Mouse (Mus musculus) midbrain, postnatal 0 days (tissue): ENCODE measurements around the gene Ptprg. TPM values are rescaled to one million over a fixed set of nuclear protein-coding genes. Genes with fewer than 3 reads are reported as not detected.

Experiments used
- ATAC-seq: fragments of 200-750 bp; cut with Nextera tagmentation; 2 replicates; pipeline ENCODE4 v1.8.0; 2017; ENCODE audit warnings: moderate number of reproducible peaks, mild to moderate bottlenecking, moderate TSS enrichment, moderate library complexity; ENCODE audit not compliant: low FRiP score
- DNase-seq: peaks from one replicate; pipeline ENCODE4 v3.0.0-alpha.2; 2015; ENCODE audit warnings: low spot score
- H3K27ac ChIP-seq: fragments of 300-500 bp; sonication (generic); 2 replicates; pipeline ENCODE4 v1.5.1; 2014; ENCODE audit warnings: low read depth, mild to moderate bottlenecking, low read length, mixed read lengths
- H3K27me3 ChIP-seq: fragments of 300-500 bp; sonication (generic); 2 replicates; pipeline ENCODE4 v1.6.1; 2014; ENCODE audit warnings: low read length, control low read depth, mixed read lengths; ENCODE audit not compliant: insufficient read depth
- H3K36me3 ChIP-seq: fragments of 300-500 bp; sonication (generic); 2 replicates; pipeline ENCODE4 v1.6.1; 2014; ENCODE audit warnings: low read length, control low read depth, mixed read lengths; ENCODE audit not compliant: insufficient read depth
- H3K4me1 ChIP-seq: fragments of 300-500 bp; sonication (generic); 2 replicates; pipeline ENCODE4 v1.6.1; 2014; ENCODE audit warnings: mild to moderate bottlenecking, control low read depth, antibody characterized with exemption, low read length, mixed read lengths; ENCODE audit not compliant: insufficient read depth
- H3K4me2 ChIP-seq: fragments of 300-500 bp; sonication (generic); 2 replicates; pipeline ENCODE4 v1.6.1; 2014; ENCODE audit warnings: low read depth, mild to moderate bottlenecking, low read length, mixed read lengths; ENCODE audit not compliant: poor library complexity, severe bottlenecking
- H3K4me3 ChIP-seq: fragments of 300-500 bp; sonication (generic); 2 replicates; pipeline ENCODE4 v1.5.1; 2014; ENCODE audit warnings: low read depth, mild to moderate bottlenecking, low read length, moderate library complexity
- H3K9ac ChIP-seq: fragments of 300-500 bp; sonication (generic); replicated peaks from 2 replicates; pipeline ENCODE4 v1.6.1; 2014; ENCODE audit warnings: mild to moderate bottlenecking, low read length, moderate library complexity, mixed read lengths; ENCODE audit not compliant: poor library complexity, severe bottlenecking
- H3K9me3 ChIP-seq: fragments of 300-500 bp; sonication (generic); 2 replicates; pipeline ENCODE4 v1.6.1; 2016; ENCODE audit warnings: low read length, control low read depth
- CTCF ChIP-seq: IDR thresholded peaks from 2 replicates; pipeline ENCODE4 v1.5.1; 2016; ENCODE audit warnings: antibody characterized with exemption, mild to moderate bottlenecking
- WGBS: fragments of 180-500 bp; shearing (Covaris S2); extraction: QIAGEN DNeasy Blood & Tissue Kit; methylation state at CpG from one replicate; pipeline ENCODE4 v1.1.7; 2014; 5-methylcytosine and 5-hydroxymethylcytosine counted together
- polyA plus RNA-seq: library from polyadenylated mRNA; unstranded; fragments of >200 nt; fragmentation: Nextera tagmentation; extraction: Ambion mirVana; gene quantifications from 2 replicates; pipeline ENCODE4 v1.2.1, GENCODE M21; 2015
- total RNA-seq: library from RNA; depleted of rRNA; stranded (reverse); fragments of >200 nt; gene quantifications from 2 replicates; pipeline ENCODE4 v1.2.3, GENCODE M21; 2014

The Ptprg gene
- total and polyA plus RNA-seq, 2 experiments from 2014 or later: 25.7 to 84.9 TPM

GRCm38 (mm10) chr14:12189266-12189665, 635.9 kb downstream of the Ptprg start:
- Histone ChIP-seq H3K4me1 (no peaks in the 10 kb centered on the region), H3K9ac (no peak overlapping the region), H3K27ac (no peak overlapping the region), H3K4me3 (no peak overlapping the region), H3K9me3 (no peaks in the 10 kb centered on the region), H3K36me3 (no peaks in the 10 kb centered on the region), H3K27me3 (no peaks in the 10 kb centered on the region), H3K4me2 (no peak overlapping the region)
- no peak for TF ChIP-seq CTCF
- no peak for ATAC-seq
- no peak for DNase-seq
- WGBS: 59% methylated on average over 3 of the region's 3 CpGs

- Histone ChIP-seq H3K27ac (0 out of 2 replicates have a peak overlapping the region, but pooled peaks have one; percentile 7), H3K4me1 (no peaks in the 10 kb centered on the region), H3K4me3 (no peak overlapping the region), H3K27me3 (no peaks in the 10 kb centered on the region), H3K4me2 (0 out of 2 replicates have a peak overlapping the region, but pooled peaks have one; percentile 5), H3K9ac (no peak overlapping the region; the same call in 1 of the 2 replicates), H3K9me3 (no peaks in the 10 kb centered on the region), H3K36me3 (no peaks in the 10 kb centered on the region)
- DNase-seq: peak; percentile 80
- ATAC-seq: peak; percentile 81
- WGBS: 24% methylated on average over 12 of the region's 12 CpGs
- TF ChIP-seq CTCF: no peak
Measured at GRCm38 (mm10) chr14:12189717-12190600, 636.6 kb downstream of the Ptprg start.

GRCm38 (mm10) chr14:12191076-12191475, 637.7 kb downstream of the Ptprg start:
- no peaks in the 10 kb centered on the region for H3K36me3 ChIP-seq
- no peak for DNase-seq
- H3K4me3 ChIP-seq: no peak overlapping the region
- H3K27ac ChIP-seq: no peak overlapping the region
- H3K4me1 ChIP-seq: no peaks in the 10 kb centered on the region
- H3K27me3 ChIP-seq: no peaks in the 10 kb centered on the region
- no peak for ATAC-seq
- H3K9me3 ChIP-seq: no peaks in the 10 kb centered on the region
- H3K9ac ChIP-seq: no peak overlapping the region
- no peak overlapping the region for H3K4me2 ChIP-seq
- WGBS: 81% methylated on average over 6 of the region's 6 CpGs
- no peak for TF ChIP-seq CTCF

DNA sequence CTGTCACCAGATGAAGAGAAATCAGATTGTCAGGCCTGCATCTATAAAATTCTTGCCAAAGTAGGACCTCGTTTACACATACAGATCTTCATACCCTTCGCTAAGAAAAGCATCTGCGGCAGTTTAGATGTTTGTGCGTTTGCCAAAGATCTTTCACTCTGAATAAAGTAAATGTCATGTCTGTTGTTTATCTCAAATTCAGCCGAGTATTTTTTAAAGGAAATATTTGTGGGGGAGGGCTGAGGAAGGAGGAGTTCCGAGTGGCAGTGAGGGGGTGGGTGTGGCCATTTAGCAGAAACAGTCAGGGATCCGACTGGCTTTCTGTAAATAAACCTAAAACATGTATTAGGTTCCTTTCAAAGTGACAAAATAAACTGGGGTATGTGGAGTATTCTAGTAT, 645.4 kb downstream of the Ptprg start:
- H3K4me2 ChIP-seq: no peak overlapping the region
- no peak for TF ChIP-seq CTCF
- 59% methylated on average over 7 of the region's 7 CpGs for WGBS
- H3K9ac ChIP-seq: no peak overlapping the region
- no peaks in the 10 kb centered on the region for H3K36me3 ChIP-seq
- no peak for ATAC-seq
- no peak overlapping the region for H3K27ac ChIP-seq
- no peak overlapping the region for H3K4me3 ChIP-seq
- no peaks in the 10 kb centered on the region for H3K27me3 ChIP-seq
- no peaks in the 10 kb centered on the region for H3K4me1 ChIP-seq
- no peaks in the 10 kb centered on the region for H3K9me3 ChIP-seq
- no peak for DNase-seq

GRCm38 (mm10) chr14:12199956-12200950, 646.9 kb downstream of the Ptprg start:
- no peaks in the 10 kb centered on the region for H3K9me3 ChIP-seq
- H3K4me2 ChIP-seq: no peak overlapping the region
- no peaks in the 10 kb centered on the region for H3K4me1 ChIP-seq
- H3K4me3 ChIP-seq: no peak overlapping the region
- DNase-seq: peak; percentile 68
- H3K27me3 ChIP-seq: no peaks in the 10 kb centered on the region
- no peak overlapping the region for H3K9ac ChIP-seq
- no peaks in the 10 kb centered on the region for H3K36me3 ChIP-seq
- no peak for TF ChIP-seq CTCF
- no peak overlapping the region for H3K27ac ChIP-seq
- no peak for ATAC-seq
- WGBS: 57% methylated on average over 13 of the region's 13 CpGs
